Mouse (Mus musculus): ENCODE data around the gene Tmsb10. TPM values are rescaled to one million over a fixed set of nuclear protein-coding genes. Genes with fewer than 3 reads are reported as not detected.

Tmsb10 gene
- 259 and 304 TPM in 2 replicates for total RNA-seq (2014; fragmentation: Nextera tagmentation)
- total RNA-seq (2017): 303 and 381 TPM in 2 replicates

DNA sequence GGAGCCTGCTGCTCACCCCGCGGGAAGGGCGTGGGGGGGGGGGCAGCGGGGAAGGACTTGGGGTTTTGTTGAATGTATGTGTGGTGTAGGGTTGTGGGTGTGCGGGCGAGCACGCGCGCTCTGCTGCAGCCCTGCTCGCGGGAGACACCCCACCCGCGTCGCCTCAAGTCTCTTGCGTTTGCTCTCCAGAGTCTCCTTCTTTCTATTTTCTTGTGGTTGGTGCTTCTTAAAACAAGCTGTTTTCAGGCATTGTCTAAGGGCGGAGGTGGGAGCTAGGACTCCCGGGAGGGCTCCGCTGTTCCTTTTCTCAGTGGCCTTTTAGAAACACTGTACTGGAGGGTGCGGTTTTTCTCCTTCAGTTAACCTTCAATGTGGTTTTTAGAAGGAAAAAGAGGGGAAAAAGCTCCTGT is at the start of gene Tmsb10:
Gene Tmsb10 (minus strand): TSS at position 87 of the 410 bp plus-strand sequence.
- peak; percentile 5; the same call in 1 of the 2 replicates for ATAC-seq (replicated peaks; ENCODE audit: low FRiP score, low TSS enrichment, poor library complexity, severe bottlenecking)

DNA sequence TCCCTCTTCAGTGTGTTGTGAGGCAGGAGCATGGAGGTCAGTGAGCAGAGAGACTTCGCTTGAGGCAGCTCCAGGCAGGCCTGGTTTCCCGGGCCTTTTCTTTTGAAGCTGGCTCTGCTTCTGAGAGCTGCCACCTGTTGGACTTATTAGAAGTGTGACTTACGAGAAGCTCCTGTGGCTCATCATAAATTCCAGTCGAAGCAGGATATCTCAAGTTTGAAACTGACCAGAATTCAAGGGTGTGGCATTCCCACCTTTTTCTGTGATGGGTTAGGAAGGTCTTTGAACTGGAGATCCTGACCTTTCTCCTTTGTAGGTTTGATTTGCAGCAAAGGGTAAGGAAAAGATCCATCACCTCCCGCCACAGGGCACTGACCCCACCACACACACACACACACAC is 45.1 kb upstream of the Tmsb10 start:
- no peak for ATAC-seq (replicated peaks; ENCODE audit: low FRiP score, low TSS enrichment, poor library complexity, severe bottlenecking)

DNA sequence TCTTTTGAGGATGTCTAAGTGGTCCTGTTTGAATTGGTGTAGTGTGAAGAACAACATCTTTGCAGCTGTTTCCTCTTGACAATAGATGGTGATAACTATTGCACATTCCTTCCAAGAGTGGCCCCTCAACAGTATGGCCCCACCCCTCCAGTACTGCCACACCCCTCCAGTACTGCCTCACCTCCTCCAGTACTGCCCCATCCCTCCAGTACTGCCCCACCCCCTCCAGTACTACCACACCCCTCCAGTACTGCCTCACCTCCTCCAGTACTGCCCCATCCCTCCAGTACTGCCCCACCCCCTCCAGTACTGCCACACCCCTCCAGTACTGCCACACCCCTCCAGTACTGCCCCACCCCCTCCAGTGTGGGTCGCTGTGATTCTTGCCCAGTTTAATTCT is 43.8 kb upstream of the Tmsb10 start:
- peak; percentile 70 for ATAC-seq (replicated peaks; ENCODE audit: low FRiP score, low TSS enrichment, poor library complexity, severe bottlenecking)

DNA sequence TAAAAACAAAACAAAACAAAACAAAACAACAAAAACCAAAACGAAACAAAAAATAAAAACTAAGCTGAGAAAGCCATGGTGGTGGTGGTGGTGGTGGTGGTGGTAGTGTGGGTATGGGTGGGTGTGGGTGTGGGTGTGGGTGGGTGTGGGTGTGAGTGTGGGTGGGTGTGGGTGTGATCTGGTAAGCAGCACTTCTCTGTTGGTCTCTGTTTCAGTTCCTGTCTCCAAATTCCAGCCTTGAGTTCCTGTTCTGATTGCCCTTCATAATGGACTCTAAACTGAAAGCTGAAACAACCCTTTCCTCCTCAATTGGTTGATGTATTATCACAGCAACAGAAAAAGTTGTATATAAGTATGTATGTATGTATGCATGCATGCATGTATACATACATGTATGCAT is 40.3 kb upstream of the Tmsb10 start:
- ATAC-seq (replicated peaks; ENCODE audit: low FRiP score, low TSS enrichment, poor library complexity, severe bottlenecking): no peak

DNA sequence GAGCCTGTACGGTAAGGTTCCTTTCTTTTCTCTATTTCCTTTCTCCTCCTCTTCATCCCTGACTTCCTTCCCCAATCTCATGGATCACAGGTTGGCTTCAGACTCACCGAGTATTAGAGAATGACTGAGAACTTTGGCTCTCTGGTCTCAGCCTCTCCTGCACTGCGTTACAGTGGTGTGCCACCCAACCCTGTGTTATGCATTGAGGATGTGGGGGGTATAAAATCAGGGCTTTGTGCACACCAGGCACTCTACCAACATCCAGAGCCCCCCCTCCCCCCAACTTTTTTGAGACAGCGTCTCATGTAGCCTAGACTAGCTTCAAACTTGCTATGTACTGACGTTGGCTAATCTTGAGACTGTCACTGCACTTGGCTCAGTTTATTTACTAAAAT is 35.1 kb upstream of the Tmsb10 start:
- ATAC-seq (replicated peaks; ENCODE audit: low FRiP score, low TSS enrichment, poor library complexity, severe bottlenecking): peak; percentile 31; the same call in 1 of the 2 replicates

DNA sequence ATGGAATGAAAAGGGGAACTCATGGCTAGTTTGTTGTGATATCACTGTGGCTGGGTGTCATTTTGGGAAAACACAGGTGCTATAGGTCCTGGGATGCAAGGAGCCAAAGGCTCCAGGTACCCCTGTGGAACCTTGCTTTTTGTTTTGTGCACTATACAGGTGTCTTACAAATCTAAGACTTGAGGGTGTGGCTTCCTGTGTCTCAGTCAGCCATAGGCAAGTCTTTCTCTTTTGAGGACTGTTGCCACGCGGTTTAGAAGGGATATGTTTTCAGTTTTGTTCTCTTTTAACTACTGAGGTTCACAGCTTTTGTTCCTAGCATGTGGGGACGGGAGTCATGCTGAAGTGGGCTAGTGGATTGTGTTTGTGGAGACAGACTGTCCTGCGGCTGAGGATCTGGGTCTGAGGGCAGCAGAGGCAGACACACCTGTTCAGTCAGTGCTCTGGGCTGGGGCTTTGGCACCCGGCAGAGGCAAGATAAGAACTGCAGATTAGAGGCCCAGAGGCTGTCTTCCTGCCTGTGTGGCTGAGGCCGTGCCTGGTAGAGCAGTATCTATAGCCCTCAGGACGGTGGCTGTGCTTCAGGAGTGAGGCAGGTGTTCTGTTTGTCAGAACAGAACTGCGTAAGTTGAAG is 34.6 kb upstream of the Tmsb10 start:
- peak; percentile 92 for ATAC-seq (replicated peaks; ENCODE audit: low FRiP score, low TSS enrichment, poor library complexity, severe bottlenecking)

DNA sequence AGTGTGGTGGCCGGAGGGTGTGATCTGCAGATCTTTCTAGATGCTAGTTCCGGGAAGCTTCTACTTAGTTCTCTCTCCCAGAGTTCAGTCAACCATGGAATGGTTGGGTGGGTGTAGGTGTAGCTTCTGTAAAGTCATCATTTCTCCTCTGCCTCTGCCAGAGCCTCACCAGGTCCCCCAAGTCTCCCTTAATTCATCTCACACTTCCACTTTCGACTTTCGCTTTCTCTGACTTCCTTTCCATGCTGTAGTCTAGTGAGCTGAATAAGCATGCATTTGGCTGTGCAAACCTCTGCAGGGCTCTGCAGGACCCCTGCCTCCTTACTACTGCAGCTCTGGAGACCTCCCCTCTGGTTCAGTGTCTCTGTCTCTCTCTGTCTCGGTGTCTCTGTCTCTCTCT is 31.7 kb upstream of the Tmsb10 start:
- no peak for ATAC-seq (replicated peaks; ENCODE audit: low FRiP score, low TSS enrichment, poor library complexity, severe bottlenecking)

DNA sequence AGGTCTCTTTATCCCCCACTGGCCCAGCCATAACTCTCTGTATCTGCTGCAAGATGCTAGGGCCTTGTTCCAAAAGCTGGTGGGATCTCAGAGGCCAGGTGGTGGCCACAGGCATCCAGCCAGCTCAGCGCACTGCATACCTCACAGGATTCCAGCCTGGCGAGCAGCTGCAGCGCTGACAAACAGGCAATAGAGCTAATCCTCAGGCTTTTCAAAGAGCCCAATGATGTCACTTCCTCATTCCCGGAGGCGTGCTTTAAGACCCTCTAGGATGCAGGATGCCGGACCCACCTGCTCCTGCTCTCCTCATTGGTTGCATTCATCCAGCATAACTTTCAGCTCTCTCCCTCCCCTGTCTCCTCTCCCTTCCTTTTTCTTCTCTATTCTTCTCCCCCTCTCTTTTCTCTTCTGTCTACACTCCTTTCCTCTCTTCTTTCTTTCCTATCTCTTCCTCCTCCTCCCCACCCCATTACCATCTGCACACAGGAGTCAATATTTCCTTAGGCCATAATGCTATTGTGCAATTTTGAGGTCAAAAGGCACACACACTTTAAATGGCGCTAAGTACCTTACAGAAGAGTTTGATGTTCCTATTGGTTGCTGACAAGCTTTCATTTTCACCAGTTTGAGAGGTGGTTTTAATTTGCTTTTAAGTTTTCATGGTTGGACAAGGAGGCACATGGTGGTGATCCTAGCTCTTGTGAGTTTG is 30.6 kb upstream of the Tmsb10 start:
- ATAC-seq (replicated peaks; ENCODE audit: low FRiP score, low TSS enrichment, poor library complexity, severe bottlenecking): no peak

DNA sequence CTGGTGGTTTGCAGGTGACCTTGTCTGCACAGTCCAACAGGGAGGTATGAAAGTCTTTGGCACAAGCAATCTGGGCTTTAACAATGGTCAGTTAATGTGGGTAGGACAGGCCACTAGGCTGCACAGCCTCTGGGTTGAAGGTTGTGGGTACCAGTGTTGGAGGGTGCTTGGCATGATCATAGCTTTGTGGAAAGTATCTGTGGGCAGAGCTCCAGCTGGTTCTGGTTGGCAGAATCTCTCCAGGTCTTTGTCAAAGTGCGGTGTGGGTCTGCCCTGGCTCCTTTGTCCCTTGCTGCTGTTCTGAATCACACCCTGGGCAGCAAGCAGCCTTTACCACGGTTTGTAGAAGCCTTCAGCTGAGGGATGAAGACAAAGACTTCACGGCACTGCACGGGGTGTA is 24.0 kb upstream of the Tmsb10 start:
- no peak for ATAC-seq (replicated peaks; ENCODE audit: low FRiP score, low TSS enrichment, poor library complexity, severe bottlenecking)

DNA sequence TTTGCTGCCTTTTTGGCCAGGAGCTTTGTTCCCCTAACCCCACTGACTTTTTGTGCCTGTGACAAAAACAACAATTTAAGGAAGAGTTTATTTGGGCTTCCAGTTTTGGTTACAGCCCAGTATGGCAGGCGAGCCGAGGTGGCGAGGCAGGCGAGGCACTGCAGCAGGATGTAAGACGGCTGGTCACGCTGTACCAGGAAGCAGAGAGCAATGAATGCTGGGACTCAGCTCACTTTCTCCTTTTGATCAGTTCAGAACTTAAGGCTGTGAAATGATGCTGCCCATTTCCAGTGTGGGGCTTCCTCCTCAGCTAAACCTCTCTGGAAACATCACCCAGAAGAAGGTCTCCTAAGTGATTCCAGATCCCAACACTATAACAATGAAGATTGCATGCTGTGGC is 23.3 kb upstream of the Tmsb10 start:
- ATAC-seq (replicated peaks; ENCODE audit: low FRiP score, low TSS enrichment, poor library complexity, severe bottlenecking): no peak

DNA sequence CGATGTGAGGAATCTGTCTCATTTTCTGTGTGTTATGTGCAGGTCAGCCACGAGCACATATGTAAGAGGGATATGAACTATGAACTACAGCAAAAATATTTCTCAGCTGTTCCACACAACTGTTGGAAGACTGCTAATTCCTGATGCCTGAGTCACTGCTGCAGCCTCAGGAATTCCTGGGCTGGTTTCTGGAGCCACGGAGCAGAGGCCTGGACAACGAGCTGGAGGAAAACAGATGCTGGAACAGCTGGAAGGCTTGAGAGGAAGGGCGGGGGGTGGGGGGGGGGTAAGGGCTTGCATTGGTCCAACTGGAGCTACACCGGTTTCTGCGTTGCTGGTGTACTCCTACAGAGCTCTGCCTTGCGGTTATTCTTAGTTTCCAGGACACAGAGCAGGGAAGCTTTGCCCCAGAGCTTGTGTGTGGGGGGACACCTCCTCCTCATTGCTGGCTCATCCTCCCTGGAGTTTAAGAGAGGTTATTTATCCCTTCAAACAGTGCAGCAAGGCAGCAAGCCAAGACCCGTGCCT is 22.6 kb upstream of the Tmsb10 start:
- ATAC-seq (replicated peaks; ENCODE audit: low FRiP score, low TSS enrichment, poor library complexity, severe bottlenecking): no peak

DNA sequence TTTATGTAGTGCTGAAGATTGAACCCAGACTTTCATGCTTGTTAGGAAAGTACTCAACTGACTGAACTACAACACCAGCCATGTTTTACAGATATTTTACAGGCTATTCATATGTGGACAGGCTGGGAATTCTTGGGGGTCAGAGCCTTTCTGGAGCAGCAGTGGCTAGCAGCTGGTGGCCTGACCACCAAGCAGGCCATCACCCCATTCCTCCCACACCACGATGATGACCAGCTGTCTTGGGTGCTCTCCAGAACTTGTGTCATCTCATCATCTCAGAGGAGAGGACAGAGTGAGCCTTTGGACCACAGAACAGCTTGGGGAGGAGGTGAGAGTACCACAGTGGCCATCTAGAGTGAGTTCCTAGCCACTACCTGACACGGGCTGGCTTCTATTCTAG is 18.3 kb upstream of the Tmsb10 start:
- ATAC-seq (replicated peaks; ENCODE audit: low FRiP score, low TSS enrichment, poor library complexity, severe bottlenecking): no peak

DNA sequence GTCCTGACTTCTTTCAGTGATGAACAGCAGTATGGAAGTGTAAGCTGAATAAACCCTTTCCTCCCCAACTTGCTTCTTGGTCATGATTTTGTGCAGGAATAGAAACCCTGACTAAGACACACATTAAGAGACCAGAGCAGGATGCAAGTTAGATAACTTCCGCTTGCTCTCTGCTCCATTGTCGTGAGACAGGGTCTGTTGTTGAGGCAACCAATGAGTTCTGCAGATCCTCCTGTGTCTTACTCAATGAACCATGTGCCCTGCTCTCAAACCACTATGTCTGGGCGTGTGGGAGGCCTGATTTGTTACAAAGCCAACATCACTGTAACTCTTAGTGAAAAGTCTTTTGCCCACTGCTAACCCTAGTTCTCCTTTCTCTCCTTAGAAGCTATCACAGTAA is 12.5 kb upstream of the Tmsb10 start:
- no peak for ATAC-seq (replicated peaks; ENCODE audit: low FRiP score, low TSS enrichment, poor library complexity, severe bottlenecking)

DNA sequence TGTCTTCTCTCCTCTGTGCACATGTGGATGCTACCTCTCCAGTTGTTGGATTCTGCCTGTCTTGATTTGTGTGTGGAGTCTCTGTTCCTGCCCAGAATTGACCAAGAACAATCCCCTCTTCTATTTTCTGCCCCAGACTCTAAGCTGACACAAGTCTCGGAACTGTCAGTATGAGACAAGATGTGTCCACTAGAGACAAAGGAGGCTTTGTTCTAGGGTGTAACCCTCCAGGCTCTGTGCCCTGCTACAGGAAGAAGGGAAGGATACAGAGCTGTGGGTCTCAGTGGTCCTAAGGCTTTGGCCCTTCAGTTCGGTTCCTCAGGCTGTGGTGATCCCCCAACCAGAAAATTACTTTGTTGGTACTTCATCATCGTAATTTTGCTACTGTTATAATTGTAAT is 11.2 kb upstream of the Tmsb10 start:
- no peak for ATAC-seq (replicated peaks; ENCODE audit: low FRiP score, low TSS enrichment, poor library complexity, severe bottlenecking)

DNA sequence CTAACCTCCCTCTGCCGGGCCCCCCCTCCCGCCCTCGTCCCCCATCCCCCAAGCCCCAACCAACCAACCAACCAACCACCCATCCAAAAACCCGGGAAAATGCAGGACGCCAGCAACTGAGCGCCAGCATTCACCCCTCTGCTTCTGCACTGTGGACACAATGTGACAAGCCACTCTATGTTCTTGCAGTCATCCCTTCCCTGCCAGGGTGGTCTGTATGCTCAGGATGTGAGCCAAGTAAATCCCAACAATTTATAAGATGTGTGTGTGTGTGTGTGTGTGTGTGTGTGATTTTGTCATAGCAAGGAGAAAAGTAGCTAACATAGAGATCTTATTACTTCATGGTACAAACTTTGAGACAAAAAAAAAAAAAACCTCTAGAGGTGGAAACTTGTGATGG is 6.7 kb upstream of the Tmsb10 start:
- ATAC-seq (replicated peaks; ENCODE audit: low FRiP score, low TSS enrichment, poor library complexity, severe bottlenecking): no peak

DNA sequence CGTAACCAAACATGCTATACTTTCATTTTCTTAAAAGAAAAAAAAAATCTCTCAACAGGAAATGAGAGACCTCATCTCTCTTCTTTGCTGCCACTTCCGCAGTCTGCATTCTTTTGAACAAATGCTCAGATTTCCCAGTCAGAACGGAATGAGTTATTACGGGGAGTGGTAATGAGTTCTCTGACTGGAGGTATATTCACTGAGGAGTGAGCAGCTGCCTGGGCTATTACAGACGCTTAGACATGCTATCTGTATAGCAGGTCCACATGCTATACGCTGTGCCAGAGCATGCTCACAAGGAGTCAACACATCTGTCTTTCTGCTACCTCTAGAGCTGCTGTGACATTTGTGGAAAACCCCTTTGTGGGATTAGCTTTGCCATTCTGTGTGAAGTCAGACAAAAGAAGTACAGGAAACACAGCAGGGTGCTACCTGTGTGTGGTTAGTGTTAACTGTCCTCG is 3.8 kb upstream of the Tmsb10 start:
- ATAC-seq (replicated peaks; ENCODE audit: low FRiP score, low TSS enrichment, poor library complexity, severe bottlenecking): no peak

DNA sequence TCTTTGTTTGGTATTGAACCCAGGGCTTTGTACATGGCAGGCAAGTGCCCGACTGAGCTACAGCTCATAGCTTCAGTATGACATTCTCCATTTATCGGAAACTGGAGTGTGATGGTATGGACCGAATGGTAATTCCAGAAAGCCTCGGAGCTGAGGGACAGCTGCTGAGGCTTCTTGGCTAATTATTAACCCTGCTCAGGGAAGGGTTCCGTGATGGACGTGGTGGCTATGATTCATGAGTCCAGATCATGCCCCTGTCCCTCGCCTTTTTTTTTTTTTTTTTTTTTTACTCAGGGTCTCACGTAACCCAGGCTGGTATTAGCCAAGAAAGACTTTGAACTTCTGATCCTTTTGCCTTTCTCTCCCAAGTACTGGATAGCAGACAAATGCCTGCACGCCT is 3.1 kb upstream of the Tmsb10 start:
- no peak for ATAC-seq (replicated peaks; ENCODE audit: low FRiP score, low TSS enrichment, poor library complexity, severe bottlenecking)

DNA sequence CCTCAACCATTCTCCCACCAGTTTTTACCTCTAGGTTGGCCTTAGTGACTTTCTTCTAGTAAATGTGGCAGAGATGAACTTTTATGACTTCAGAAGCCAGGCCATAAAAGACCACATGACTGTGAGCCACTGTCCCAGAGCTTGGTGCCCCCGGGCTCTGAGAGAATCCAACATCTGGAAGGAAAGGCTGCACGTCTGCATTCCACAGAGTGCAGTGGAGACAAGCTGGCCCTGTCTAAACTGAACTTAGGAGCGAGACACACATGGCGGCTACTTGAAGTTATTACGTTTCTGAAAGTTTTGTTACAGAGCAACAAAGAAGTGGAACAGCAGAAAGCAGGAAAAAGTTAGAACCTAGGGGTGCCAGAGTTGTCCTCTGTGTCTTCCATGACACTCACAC is 2.1 kb upstream of the Tmsb10 start:
- no peak for ATAC-seq (replicated peaks; ENCODE audit: low FRiP score, low TSS enrichment, poor library complexity, severe bottlenecking)

DNA sequence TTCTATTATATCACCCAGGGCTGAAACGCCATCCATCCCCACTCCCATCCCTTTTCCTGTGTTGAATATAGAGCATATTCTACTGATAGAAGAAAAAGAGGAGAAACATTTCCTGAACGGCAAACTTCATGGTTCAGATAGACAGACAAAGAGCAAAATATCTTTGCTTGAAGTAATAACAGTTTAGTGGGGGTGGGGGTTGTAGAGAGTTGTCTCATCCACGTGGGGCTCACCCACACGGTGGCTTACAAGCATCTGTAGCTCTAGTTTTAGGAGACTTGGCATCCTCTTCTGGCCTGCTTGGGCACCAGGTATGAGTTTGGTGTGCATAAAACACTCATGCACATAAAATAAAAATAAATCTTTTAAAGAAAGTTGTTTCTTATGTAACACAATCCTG is 627 bp upstream of the Tmsb10 start:
- no peak for ATAC-seq (replicated peaks; ENCODE audit: low FRiP score, low TSS enrichment, poor library complexity, severe bottlenecking)

DNA sequence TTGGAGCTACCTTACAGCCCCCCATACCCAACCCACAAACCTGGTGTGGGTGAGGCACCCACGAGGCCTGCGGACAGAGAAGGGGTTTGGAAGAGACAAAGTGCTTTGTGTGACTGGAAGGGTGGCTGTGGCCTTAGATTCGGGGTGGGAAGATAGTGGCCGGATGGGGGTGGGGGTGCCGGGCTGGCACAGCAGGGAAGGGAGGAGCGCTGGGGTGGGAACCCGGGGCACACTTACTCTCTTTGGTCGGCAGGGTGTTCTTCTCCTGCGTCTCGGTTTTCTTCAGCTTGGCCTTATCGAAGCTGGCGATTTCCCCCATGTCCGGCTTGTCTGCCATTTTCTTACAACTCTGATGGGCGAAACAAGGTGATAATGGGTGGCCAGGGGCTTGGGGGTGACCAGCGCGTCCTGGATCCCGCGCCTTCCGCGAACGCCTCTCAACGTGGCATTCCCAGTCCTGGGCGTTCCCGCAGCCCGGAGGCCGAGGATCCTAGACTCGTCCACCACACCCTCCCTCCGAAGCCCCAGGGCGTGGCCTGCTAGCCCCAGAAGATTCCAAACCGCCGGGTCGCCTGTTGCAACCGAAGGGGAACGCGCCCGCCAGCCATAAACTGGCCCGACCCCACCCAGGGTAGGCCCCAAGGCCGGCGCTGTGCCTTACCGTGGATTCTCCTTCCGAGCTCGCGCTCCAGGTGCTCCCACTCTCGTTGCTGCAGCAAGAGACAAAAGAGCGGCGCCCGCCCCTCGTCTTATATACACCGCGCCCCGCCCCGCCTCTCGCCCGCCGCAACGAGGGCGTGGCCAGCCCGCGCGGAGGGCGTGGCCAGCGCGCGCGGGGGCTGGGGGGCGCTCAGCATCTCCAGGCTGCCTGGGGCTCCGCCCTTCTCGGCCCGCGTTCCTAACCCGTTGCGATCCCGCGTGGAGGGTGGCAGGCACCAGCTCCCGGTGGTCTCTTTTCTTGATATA is 589 bp downstream of the Tmsb10 start:
- ATAC-seq (replicated peaks; ENCODE audit: low FRiP score, low TSS enrichment, poor library complexity, severe bottlenecking): peak; percentile 68

Data from megakaryocyte-erythroid progenitor cell, adult 5-6 weeks (primary cell).